Mouse (Mus musculus) kidney, adult 2 months (tissue): ENCODE measurements around the gene Sgca.

Experiments used
- CTCF ChIP-seq: fragments of 200-500 bp; conservative IDR thresholded peaks from 2 replicates; pipeline ENCODE4 v1.5.1; 2011; ENCODE audit warnings: low read depth, mild to moderate bottlenecking, control low read depth, low read length, moderate library complexity, mixed read lengths; ENCODE audit not compliant: insufficient read depth, insufficient read length
- POLR2A ChIP-seq: fragments of 200-500 bp; IDR thresholded peaks from one replicate; pipeline ENCODE4 v1.6.1; 2011; ENCODE audit warnings: low read depth, low read length, control low read depth

- TF ChIP-seq POLR2A (no peak), CTCF (no peak)
Measured at GRCm38 (mm10) chr11:94987341-94987740, 11.2 kb upstream of the Sgca start.
